Mouse (Mus musculus): ENCODE results near the gene Maats1.
A peak's percentile ranks its signal among the peaks of the same experiment; 100 is the strongest.

- TF ChIP-seq ZC3H11A (IDR thresholded peaks at IDR 0.05; ENCODE audit: borderline replicate concordance, low read depth, low read length) (peak; percentile 78; the same call in 1 of the 2 replicates), MAFK (IDR thresholded peaks at IDR 0.05; ENCODE audit: insufficient read depth, low read depth, low read length) (no peak), ZNF384 (IDR thresholded peaks at IDR 0.05; ENCODE audit: low read depth, low read length) (no peak)
Measured at GRCm38 (mm10) chr16:38344941-38345725, 3.2 kb upstream of the Maats1 start.

Data from ES-E14 (cell line).